Mouse (Mus musculus) bone marrow macrophage, adult 2 months (primary cell): ENCODE data around the gene Ecel1.

Experiments used
- CTCF ChIP-seq: IDR thresholded peaks from 2 replicates; pipeline ENCODE4 v1.5.1; 2012; ENCODE audit warnings: low read depth, mild to moderate bottlenecking, low read length, moderate library complexity
- POLR2A ChIP-seq: IDR thresholded peaks from 2 replicates; pipeline ENCODE4 v1.6.1; 2012; ENCODE audit warnings: mild to moderate bottlenecking, low read depth, low read length, borderline replicate concordance

DNA sequence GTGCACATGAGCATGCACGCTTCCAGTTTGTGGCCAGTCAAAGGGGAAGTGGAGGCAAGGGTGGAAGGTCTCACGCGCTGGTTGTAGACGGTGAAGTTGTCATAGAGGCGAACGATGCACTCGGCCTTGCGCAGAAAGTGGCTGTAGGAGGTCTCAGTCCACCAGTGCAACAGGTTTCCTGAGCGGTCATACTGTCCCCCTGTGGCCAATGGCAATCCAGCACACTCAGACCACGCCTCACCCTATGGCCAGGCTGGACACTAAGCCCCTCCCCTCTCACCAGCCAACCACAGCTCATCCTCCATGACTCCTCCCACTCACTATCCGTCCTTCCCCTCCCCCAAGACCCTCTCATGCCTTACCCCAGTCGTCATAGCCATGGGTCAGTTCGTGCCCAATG, 6.9 kb downstream of the Ecel1 start:
- no peak for TF ChIP-seq CTCF
- no peak for TF ChIP-seq POLR2A
